Mouse (Mus musculus): ENCODE results near the gene Bend3. TPM values are rescaled to one million over a fixed set of nuclear protein-coding genes. Genes with fewer than 3 reads are reported as not detected.

Bend3 gene
- polyA plus RNA-seq, 1 experiment from 2014 or later, result 8.8 TPM

- no peaks in the 10 kb centered on the region for H3K36me3 ChIP-seq (ENCODE audit: control insufficient read depth, insufficient read depth, low read length)
- DNase-seq (ENCODE audit: low spot score) (no peak), ATAC-seq (ENCODE audit: low FRiP score) (no peak)
- H3K27me3 ChIP-seq (ENCODE audit: control insufficient read depth, insufficient read depth, low read length), result no peaks in the 10 kb centered on the region
- no peak overlapping the region for H3K4me3 ChIP-seq (ENCODE audit: low read depth, low read length)
- WGBS, result 88% methylated on average over 6 of the region's 6 CpGs
- H3K9ac ChIP-seq (ENCODE audit: low read depth, low read length), result no peak overlapping the region
- no peak overlapping the region for H3K4me2 ChIP-seq (replicated peaks; ENCODE audit: low read depth, low read length)
- no peaks in the 10 kb centered on the region for H3K4me1 ChIP-seq (replicated peaks; ENCODE audit: control insufficient read depth, insufficient read depth, low read length)
- no peaks in the 10 kb centered on the region for H3K9me3 ChIP-seq (ENCODE audit: control insufficient read depth, low read length)
- no peak overlapping the region for H3K27ac ChIP-seq (ENCODE audit: low read depth, low read length)
Observed at GRCm38 (mm10) chr10:43485751-43486268, 7.2 kb downstream of the Bend3 start.

- Histone ChIP-seq H3K9me3 (ENCODE audit: control insufficient read depth, low read length) (no peaks in the 10 kb centered on the region), H3K27me3 (ENCODE audit: control insufficient read depth, insufficient read depth, low read length) (no peaks in the 10 kb centered on the region), H3K27ac (ENCODE audit: low read depth, low read length) (no peak overlapping the region), H3K36me3 (ENCODE audit: control insufficient read depth, insufficient read depth, low read length) (no peaks in the 10 kb centered on the region), H3K9ac (ENCODE audit: low read depth, low read length) (no peak overlapping the region), H3K4me3 (ENCODE audit: low read depth, low read length) (no peak overlapping the region), H3K4me1 (replicated peaks; ENCODE audit: control insufficient read depth, insufficient read depth, low read length) (no peaks in the 10 kb centered on the region), H3K4me2 (replicated peaks; ENCODE audit: low read depth, low read length) (no peak overlapping the region)
- WGBS, result 90% methylated on average over 3 of the region's 3 CpGs
- DNase-seq (ENCODE audit: low spot score) (no peak), ATAC-seq (ENCODE audit: low FRiP score) (no peak)
Observed at GRCm38 (mm10) chr10:43487441-43488010, 8.9 kb downstream of the Bend3 start.

- WGBS, result 78% methylated on average over 4 of the region's 4 CpGs
Observed at GRCm38 (mm10) chr10:43488258-43488657, 9.6 kb downstream of the Bend3 start.

GRCm38 (mm10) chr10:43489139-43489538 lies 10.5 kb downstream of the Bend3 start:
- Histone ChIP-seq H3K27me3 (ENCODE audit: control insufficient read depth, insufficient read depth, low read length) (no peaks in the 10 kb centered on the region), H3K9ac (ENCODE audit: low read depth, low read length) (no peak overlapping the region), H3K9me3 (ENCODE audit: control insufficient read depth, low read length) (no peaks in the 10 kb centered on the region), H3K4me1 (replicated peaks; ENCODE audit: control insufficient read depth, insufficient read depth, low read length) (no peaks in the 10 kb centered on the region), H3K4me3 (ENCODE audit: low read depth, low read length) (no peak overlapping the region), H3K27ac (ENCODE audit: low read depth, low read length) (no peak overlapping the region), H3K36me3 (ENCODE audit: control insufficient read depth, insufficient read depth, low read length) (no peaks in the 10 kb centered on the region), H3K4me2 (replicated peaks; ENCODE audit: low read depth, low read length) (no peak overlapping the region)
- DNase-seq (ENCODE audit: low spot score) (no peak), ATAC-seq (ENCODE audit: low FRiP score) (no peak)
- 90% methylated on average over 7 of the region's 7 CpGs for WGBS

More at GRCm38 (mm10) chr10:43488258-43488657, 9.6 kb downstream of the Bend3 start:
- H3K4me1 ChIP-seq (replicated peaks; ENCODE audit: control insufficient read depth, insufficient read depth, low read length), result no peaks in the 10 kb centered on the region
- no peaks in the 10 kb centered on the region for H3K27me3 ChIP-seq (ENCODE audit: control insufficient read depth, insufficient read depth, low read length)
- no peak overlapping the region for H3K27ac ChIP-seq (ENCODE audit: low read depth, low read length)
- DNase-seq (ENCODE audit: low spot score) (no peak), ATAC-seq (ENCODE audit: low FRiP score) (no peak)
- H3K4me2 ChIP-seq (replicated peaks; ENCODE audit: low read depth, low read length), result no peak overlapping the region
- H3K36me3 ChIP-seq (ENCODE audit: control insufficient read depth, insufficient read depth, low read length), result no peaks in the 10 kb centered on the region
- H3K9me3 ChIP-seq (ENCODE audit: control insufficient read depth, low read length), result no peaks in the 10 kb centered on the region
- no peak overlapping the region for H3K4me3 ChIP-seq (ENCODE audit: low read depth, low read length)
- H3K9ac ChIP-seq (ENCODE audit: low read depth, low read length), result no peak overlapping the region

GRCm38 (mm10) chr10:43489550-43489949 lies 10.9 kb downstream of the Bend3 start:
- Histone ChIP-seq H3K9me3 (ENCODE audit: control insufficient read depth, low read length) (no peaks in the 10 kb centered on the region), H3K4me1 (replicated peaks; ENCODE audit: control insufficient read depth, insufficient read depth, low read length) (no peaks in the 10 kb centered on the region), H3K27me3 (ENCODE audit: control insufficient read depth, insufficient read depth, low read length) (no peaks in the 10 kb centered on the region), H3K4me3 (ENCODE audit: low read depth, low read length) (no peak overlapping the region), H3K4me2 (replicated peaks; ENCODE audit: low read depth, low read length) (no peak overlapping the region), H3K36me3 (ENCODE audit: control insufficient read depth, insufficient read depth, low read length) (no peaks in the 10 kb centered on the region), H3K9ac (ENCODE audit: low read depth, low read length) (no peak overlapping the region), H3K27ac (ENCODE audit: low read depth, low read length) (no peak overlapping the region)
- 54% methylated on average over 6 of the region's 6 CpGs for WGBS
- no peak for DNase-seq (ENCODE audit: low spot score)
- no peak for ATAC-seq (ENCODE audit: low FRiP score)

- no peak overlapping the region for H3K27ac ChIP-seq (ENCODE audit: low read depth, low read length)
- no peak overlapping the region for H3K9ac ChIP-seq (ENCODE audit: low read depth, low read length)
- no peaks in the 10 kb centered on the region for H3K27me3 ChIP-seq (ENCODE audit: control insufficient read depth, insufficient read depth, low read length)
- no peak overlapping the region for H3K4me3 ChIP-seq (ENCODE audit: low read depth, low read length)
- no peaks in the 10 kb centered on the region for H3K4me1 ChIP-seq (replicated peaks; ENCODE audit: control insufficient read depth, insufficient read depth, low read length)
- H3K9me3 ChIP-seq (ENCODE audit: control insufficient read depth, low read length), result no peaks in the 10 kb centered on the region
- ATAC-seq (ENCODE audit: low FRiP score) (no peak), DNase-seq (ENCODE audit: low spot score) (no peak)
- H3K4me2 ChIP-seq (replicated peaks; ENCODE audit: low read depth, low read length), result no peak overlapping the region
- 77% methylated on average over 8 of the region's 8 CpGs for WGBS
- no peaks in the 10 kb centered on the region for H3K36me3 ChIP-seq (ENCODE audit: control insufficient read depth, insufficient read depth, low read length)
Observed at GRCm38 (mm10) chr10:43490034-43490433, 11.4 kb downstream of the Bend3 start.

GRCm38 (mm10) chr10:43490846-43491245 lies 12.2 kb downstream of the Bend3 start:
- Histone ChIP-seq H3K9me3 (ENCODE audit: control insufficient read depth, low read length) (no peaks in the 10 kb centered on the region), H3K4me3 (ENCODE audit: low read depth, low read length) (no peak overlapping the region), H3K36me3 (ENCODE audit: control insufficient read depth, insufficient read depth, low read length) (no peaks in the 10 kb centered on the region; the same call in 1 of the 2 replicates), H3K27ac (ENCODE audit: low read depth, low read length) (no peak overlapping the region), H3K4me1 (replicated peaks; ENCODE audit: control insufficient read depth, insufficient read depth, low read length) (no peaks in the 10 kb centered on the region), H3K27me3 (ENCODE audit: control insufficient read depth, insufficient read depth, low read length) (no peaks in the 10 kb centered on the region), H3K4me2 (replicated peaks; ENCODE audit: low read depth, low read length) (no peak overlapping the region), H3K9ac (ENCODE audit: low read depth, low read length) (no peak overlapping the region)
- ATAC-seq (ENCODE audit: low FRiP score) (no peak), DNase-seq (ENCODE audit: low spot score) (no peak)
- WGBS, result 89% methylated on average over 5 of the region's 5 CpGs

GRCm38 (mm10) chr10:43502599-43502998 lies 24.0 kb downstream of the Bend3 start:
- Histone ChIP-seq H3K4me3 (ENCODE audit: low read depth, low read length) (no peak overlapping the region), H3K27ac (ENCODE audit: low read depth, low read length) (no peak overlapping the region), H3K9ac (ENCODE audit: low read depth, low read length) (no peak overlapping the region), H3K9me3 (ENCODE audit: control insufficient read depth, low read length) (no peaks in the 10 kb centered on the region), H3K36me3 (ENCODE audit: control insufficient read depth, insufficient read depth, low read length) (peaks cover 4% of the 10 kb centered on the region; the same call in 1 of the 2 replicates), H3K4me1 (replicated peaks; ENCODE audit: control insufficient read depth, insufficient read depth, low read length) (no peaks in the 10 kb centered on the region), H3K27me3 (ENCODE audit: control insufficient read depth, insufficient read depth, low read length) (no peaks in the 10 kb centered on the region), H3K4me2 (replicated peaks; ENCODE audit: low read depth, low read length) (no peak overlapping the region)
- over 99% methylated on average over 4 of the region's 4 CpGs for WGBS
- ATAC-seq (ENCODE audit: low FRiP score), result no peak
- DNase-seq (ENCODE audit: low spot score), result no peak

- 93% methylated on average over 1 of the region's 1 CpGs for WGBS
- Histone ChIP-seq H3K27me3 (ENCODE audit: control insufficient read depth, insufficient read depth, low read length) (no peaks in the 10 kb centered on the region), H3K9me3 (ENCODE audit: control insufficient read depth, low read length) (no peaks in the 10 kb centered on the region), H3K4me3 (ENCODE audit: low read depth, low read length) (no peak overlapping the region), H3K27ac (ENCODE audit: low read depth, low read length) (no peak overlapping the region), H3K4me1 (replicated peaks; ENCODE audit: control insufficient read depth, insufficient read depth, low read length) (no peaks in the 10 kb centered on the region), H3K9ac (ENCODE audit: low read depth, low read length) (no peak overlapping the region), H3K4me2 (replicated peaks; ENCODE audit: low read depth, low read length) (no peak overlapping the region), H3K36me3 (ENCODE audit: control insufficient read depth, insufficient read depth, low read length) (no peaks in the 10 kb centered on the region)
- ATAC-seq (ENCODE audit: low FRiP score) (no peak), DNase-seq (ENCODE audit: low spot score) (no peak)
Observed at GRCm38 (mm10) chr10:43504291-43504690, 25.7 kb downstream of the Bend3 start.
